Mouse (Mus musculus): ENCODE data around the gene Lrpap1. TPM values are rescaled to one million over a fixed set of nuclear protein-coding genes. Genes with fewer than 3 reads are reported as not detected.

Gene Lrpap1
- total and polyA plus RNA-seq, 2 experiments from 2014 or later = 99.3 to 150 TPM

DNA sequence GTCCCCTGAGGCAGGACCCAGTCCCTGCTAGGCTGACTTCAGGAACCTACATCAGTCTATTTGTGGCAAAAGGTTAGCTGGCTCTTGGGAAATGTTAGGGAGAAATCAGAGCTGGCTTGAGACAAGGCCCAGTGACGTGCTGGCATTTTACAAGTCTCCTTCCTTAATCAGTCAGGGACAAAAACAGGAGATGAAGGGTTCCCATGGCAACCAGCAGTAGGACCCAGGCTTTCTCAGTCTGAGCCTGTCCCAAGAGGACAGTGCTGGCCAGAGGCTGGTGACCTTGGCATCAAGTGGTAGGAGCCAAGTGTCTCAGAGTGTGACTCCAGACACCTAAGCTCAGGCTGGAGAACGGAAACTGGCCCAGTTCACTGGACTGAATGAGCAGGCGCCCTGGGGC is 28.7 kb upstream of the Lrpap1 start:
- Histone ChIP-seq H3K27me3 (ENCODE audit: insufficient read depth, low read length) (no peaks in the 10 kb centered on the region), H3K4me3 (ENCODE audit: low read depth, low read length) (no peak overlapping the region), H3K9ac (no peak overlapping the region), H3K9me3 (ENCODE audit: low read length) (no peaks in the 10 kb centered on the region), H3K4me2 (ENCODE audit: low read depth) (no peak overlapping the region), H3K36me3 (ENCODE audit: insufficient read depth) (no peaks in the 10 kb centered on the region), H3K4me1 (ENCODE audit: insufficient read depth) (peaks cover 15% of the 10 kb centered on the region; the same call in 1 of the 2 replicates), H3K27ac (ENCODE audit: low read depth, low read length) (no peak overlapping the region)
- no peak for DNase-seq
- 67% methylated on average over 3 of the region's 3 CpGs for WGBS
- no peak for ATAC-seq
- no peak for TF ChIP-seq CTCF (IDR thresholded peaks at IDR 0.05; ENCODE audit: low read depth)

- DNase-seq (no peak), ATAC-seq (no peak)
- no peak overlapping the region for H3K4me2 ChIP-seq (ENCODE audit: low read depth)
- H3K27ac ChIP-seq (ENCODE audit: low read depth, low read length) = no peak overlapping the region
- no peak overlapping the region for H3K4me3 ChIP-seq (ENCODE audit: low read depth, low read length)
- TF ChIP-seq CTCF (IDR thresholded peaks at IDR 0.05; ENCODE audit: low read depth) = no peak
- 69% methylated on average over 4 of the region's 4 CpGs for WGBS
- H3K9me3 ChIP-seq (ENCODE audit: low read length) = no peaks in the 10 kb centered on the region
- H3K36me3 ChIP-seq (ENCODE audit: insufficient read depth) = no peaks in the 10 kb centered on the region
- peaks cover 12% of the 10 kb centered on the region for H3K4me1 ChIP-seq (ENCODE audit: insufficient read depth)
- H3K27me3 ChIP-seq (ENCODE audit: insufficient read depth, low read length) = no peaks in the 10 kb centered on the region
- H3K9ac ChIP-seq = no peak overlapping the region
Observed at GRCm38 (mm10) chr5:35133468-35133867, 27.9 kb upstream of the Lrpap1 start.

GRCm38 (mm10) chr5:35132278-35132980 is 26.9 kb upstream of the Lrpap1 start:
- peaks cover 4% of the 10 kb centered on the region for H3K4me1 ChIP-seq (ENCODE audit: insufficient read depth)
- no peak overlapping the region for H3K4me3 ChIP-seq (ENCODE audit: low read depth, low read length)
- H3K27ac ChIP-seq (ENCODE audit: low read depth, low read length) = no peak overlapping the region
- H3K9me3 ChIP-seq (ENCODE audit: low read length) = no peaks in the 10 kb centered on the region
- 91% methylated on average over 9 of the region's 9 CpGs for WGBS
- ATAC-seq = no peak
- H3K9ac ChIP-seq = no peak overlapping the region
- TF ChIP-seq CTCF (IDR thresholded peaks at IDR 0.05; ENCODE audit: low read depth) = no peak
- no peak overlapping the region for H3K4me2 ChIP-seq (ENCODE audit: low read depth)
- no peak for DNase-seq
- H3K36me3 ChIP-seq (ENCODE audit: insufficient read depth) = no peaks in the 10 kb centered on the region
- H3K27me3 ChIP-seq (ENCODE audit: insufficient read depth, low read length) = no peaks in the 10 kb centered on the region

DNA sequence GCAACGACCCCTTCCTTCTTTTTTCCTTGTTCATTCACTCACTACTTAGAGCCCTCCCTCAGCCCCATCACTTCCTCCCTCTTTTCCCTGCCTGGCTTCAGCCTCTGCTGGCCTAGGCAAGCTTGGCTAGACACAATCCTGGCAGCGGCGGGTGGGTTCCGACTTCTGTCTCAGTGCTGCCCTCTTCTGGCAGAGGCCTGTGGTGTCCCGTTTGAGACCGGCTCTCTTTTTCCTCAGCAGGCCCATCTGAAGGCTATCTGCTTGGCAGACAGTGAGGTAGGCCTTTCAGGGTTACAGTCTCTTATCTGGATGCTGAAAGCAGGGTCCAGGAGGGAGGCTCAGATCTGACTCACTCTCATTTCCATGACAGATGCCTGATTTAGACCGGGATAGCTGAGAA is 26.2 kb upstream of the Lrpap1 start:
- DNase-seq (peak; percentile 86), ATAC-seq (peak; percentile 34; the same call in 1 of the 2 replicates)
- H3K36me3 ChIP-seq (ENCODE audit: insufficient read depth) = no peaks in the 10 kb centered on the region
- no peaks in the 10 kb centered on the region; the same call in 1 of the 2 replicates for H3K4me1 ChIP-seq (ENCODE audit: insufficient read depth)
- H3K4me3 ChIP-seq (ENCODE audit: low read depth, low read length) = no peak overlapping the region
- no peak overlapping the region for H3K27ac ChIP-seq (ENCODE audit: low read depth, low read length)
- TF ChIP-seq CTCF (IDR thresholded peaks at IDR 0.05; ENCODE audit: low read depth) = peak; percentile 87
- H3K9ac ChIP-seq = no peak overlapping the region
- no peaks in the 10 kb centered on the region for H3K27me3 ChIP-seq (ENCODE audit: insufficient read depth, low read length)
- H3K4me2 ChIP-seq (ENCODE audit: low read depth) = no peak overlapping the region
- H3K9me3 ChIP-seq (ENCODE audit: low read length) = no peaks in the 10 kb centered on the region
- WGBS = 4% methylated on average over 7 of the region's 7 CpGs

DNA sequence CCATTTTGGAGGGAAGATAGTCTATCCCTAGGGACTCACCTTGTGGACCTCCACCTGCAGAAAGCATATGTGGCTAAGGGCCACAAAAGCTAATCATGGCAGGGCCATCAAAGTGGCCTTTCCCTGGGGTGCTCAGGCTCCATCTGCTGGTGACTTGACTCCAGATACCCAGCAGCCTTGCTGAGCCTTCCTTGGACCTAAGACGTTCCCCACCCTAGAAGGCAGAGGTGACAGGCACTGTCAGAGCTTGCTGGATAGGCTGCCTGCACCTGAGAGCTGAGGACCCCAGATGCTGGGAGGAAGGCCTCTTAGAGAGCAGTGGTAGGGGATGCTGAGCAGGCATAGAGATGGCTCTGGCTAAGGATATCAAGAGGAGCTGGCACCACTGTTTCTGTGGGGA is 25.7 kb upstream of the Lrpap1 start:
- TF ChIP-seq CTCF (IDR thresholded peaks at IDR 0.05; ENCODE audit: low read depth) = peak; percentile 38
- DNase-seq (no peak), ATAC-seq (no peak)
- Histone ChIP-seq H3K4me1 (ENCODE audit: insufficient read depth) (no peaks in the 10 kb centered on the region; the same call in 1 of the 2 replicates), H3K27ac (ENCODE audit: low read depth, low read length) (no peak overlapping the region), H3K4me3 (ENCODE audit: low read depth, low read length) (no peak overlapping the region), H3K4me2 (ENCODE audit: low read depth) (no peak overlapping the region), H3K9ac (no peak overlapping the region), H3K9me3 (ENCODE audit: low read length) (no peaks in the 10 kb centered on the region), H3K36me3 (ENCODE audit: insufficient read depth) (no peaks in the 10 kb centered on the region), H3K27me3 (ENCODE audit: insufficient read depth, low read length) (no peaks in the 10 kb centered on the region)
- WGBS = 27% methylated on average over 1 of the region's 1 CpGs

- Histone ChIP-seq H3K4me3 (ENCODE audit: low read depth, low read length) (no peak overlapping the region), H3K27ac (ENCODE audit: low read depth, low read length) (peak overlapping the region; percentile 64), H3K36me3 (ENCODE audit: insufficient read depth) (no peaks in the 10 kb centered on the region), H3K27me3 (ENCODE audit: insufficient read depth, low read length) (no peaks in the 10 kb centered on the region), H3K4me1 (ENCODE audit: insufficient read depth) (no peaks in the 10 kb centered on the region; the same call in 1 of the 2 replicates), H3K9me3 (ENCODE audit: low read length) (no peaks in the 10 kb centered on the region), H3K9ac (no peak overlapping the region), H3K4me2 (ENCODE audit: low read depth) (no peak overlapping the region)
- TF ChIP-seq CTCF (IDR thresholded peaks at IDR 0.05; ENCODE audit: low read depth) = peak; percentile 18; the same call in 1 of the 2 replicates
- DNase-seq = peak; percentile 54
- WGBS = 86% methylated on average over 7 of the region's 7 CpGs
- ATAC-seq = peak; percentile 59
Observed at GRCm38 (mm10) chr5:35129767-35130191, 24.2 kb upstream of the Lrpap1 start.

DNA sequence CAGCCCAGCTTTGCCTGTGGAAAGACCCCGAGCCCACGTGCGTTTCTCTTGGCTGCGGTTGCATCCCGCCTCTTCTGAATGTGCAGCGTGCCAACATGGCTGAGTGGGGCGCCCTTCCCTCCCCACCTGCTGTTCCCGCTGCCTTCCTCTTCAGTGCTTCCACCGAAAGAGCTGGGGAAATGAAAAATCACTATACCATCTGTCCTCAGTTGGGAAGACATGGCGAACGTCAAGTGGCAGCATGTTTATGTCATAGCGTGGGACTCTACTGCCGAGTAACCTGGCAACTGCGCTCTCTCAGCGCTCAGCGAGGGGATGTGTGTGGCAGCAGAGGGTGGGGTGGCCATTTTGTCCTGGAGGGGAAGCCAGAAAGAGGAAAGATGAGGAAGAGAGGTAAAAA is 23.6 kb upstream of the Lrpap1 start:
- no peaks in the 10 kb centered on the region for H3K27me3 ChIP-seq (ENCODE audit: insufficient read depth, low read length)
- peak; percentile 89 for ATAC-seq
- TF ChIP-seq CTCF (IDR thresholded peaks at IDR 0.05; ENCODE audit: low read depth) = peak; percentile 25; the same call in 1 of the 2 replicates

More for the DNA sequence above, 23.6 kb upstream of the Lrpap1 start:
- Histone ChIP-seq H3K9me3 (ENCODE audit: low read length) (no peaks in the 10 kb centered on the region), H3K4me2 (ENCODE audit: low read depth) (no peak overlapping the region), H3K9ac (no peak overlapping the region), H3K36me3 (ENCODE audit: insufficient read depth) (no peaks in the 10 kb centered on the region), H3K4me3 (ENCODE audit: low read depth, low read length) (no peak overlapping the region), H3K27ac (ENCODE audit: low read depth, low read length) (peak overlapping the region; percentile 64), H3K4me1 (ENCODE audit: insufficient read depth) (no peaks in the 10 kb centered on the region; the same call in 1 of the 2 replicates)
- 50% methylated on average over 16 of the region's 16 CpGs for WGBS
- DNase-seq = peak; percentile 83

Measured in forebrain, postnatal 0 days (tissue).